Mouse (Mus musculus): Measurements from ENCODE around the gene Rnf212.
"Not testable (repeated sequence)": the region's sequence is repeated elsewhere in the genome, so short reads cannot be mapped to it uniquely, and the experiment has no call there.

The Rnf212 gene

GRCm38 (mm10) chr5:108774630-108775306 is at the start of gene Rnf212:
Rnf212 (minus strand) TSS chr5:108774982.
- peak; percentile 38 for DNase-seq (ENCODE audit: low read depth, low spot score)

DNA sequence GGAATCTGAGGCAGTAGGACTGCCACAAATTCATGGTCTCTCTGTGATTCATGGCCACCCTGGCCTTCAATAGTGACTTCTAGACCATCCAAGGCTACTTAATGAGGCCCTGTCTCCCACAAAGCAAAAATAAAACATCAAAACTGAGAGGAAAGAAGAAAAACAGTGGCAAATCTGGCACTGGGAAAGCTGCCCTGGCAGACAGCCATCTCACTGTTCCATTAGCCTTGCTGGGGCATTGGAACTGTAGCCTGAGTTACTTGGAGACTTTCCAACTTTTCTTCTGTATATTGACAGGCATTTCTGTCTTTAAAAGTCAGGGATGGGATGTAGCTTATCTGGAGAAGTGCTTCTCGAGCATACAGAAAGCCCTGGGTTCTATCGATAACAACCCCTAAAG is 48.5 kb upstream of the Rnf212 start:
- no peak for DNase-seq (ENCODE audit: low read depth, low spot score)

- not testable (repeated sequence) for DNase-seq (ENCODE audit: low read depth, low spot score)
Observed at GRCm38 (mm10) chr5:108808750-108809149, 34.0 kb upstream of the Rnf212 start, which contains the start of gene Vmn2r8. Vmn2r8 (minus strand) TSS chr5:108808850.

- no peak for DNase-seq (ENCODE audit: low read depth, low spot score)
Observed at GRCm38 (mm10) chr5:108803646-108804045, 28.9 kb upstream of the Rnf212 start.

DNA sequence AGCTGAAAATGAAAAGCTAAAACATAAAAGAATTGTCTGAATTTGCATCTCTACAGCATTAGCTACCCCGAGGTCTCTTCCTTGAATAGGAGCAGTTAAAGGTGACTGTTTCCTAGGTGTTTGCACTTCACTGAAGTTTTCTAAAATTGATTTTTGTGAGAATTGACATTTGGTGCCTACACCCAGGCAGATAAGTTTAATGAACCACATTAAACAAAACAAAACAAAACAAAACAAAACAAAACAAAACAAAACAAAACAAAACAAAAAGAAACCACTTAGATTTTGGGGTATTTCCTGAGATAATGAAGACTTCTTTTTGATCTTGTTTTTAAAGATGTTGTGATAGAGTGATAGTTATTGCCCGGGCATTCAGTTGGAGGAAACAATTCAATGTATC is 20.5 kb upstream of the Rnf212 start, which contains the start of gene Tmed11:
Gene Tmed11 (minus strand): TSS at position 101 of the 400 bp plus-strand sequence.
- not testable (repeated sequence) for DNase-seq (ENCODE audit: low read depth, low spot score)

GRCm38 (mm10) chr5:108790385-108790784 is 15.6 kb upstream of the Rnf212 start:
- DNase-seq (ENCODE audit: low read depth, low spot score), result peak; percentile 7

DNA sequence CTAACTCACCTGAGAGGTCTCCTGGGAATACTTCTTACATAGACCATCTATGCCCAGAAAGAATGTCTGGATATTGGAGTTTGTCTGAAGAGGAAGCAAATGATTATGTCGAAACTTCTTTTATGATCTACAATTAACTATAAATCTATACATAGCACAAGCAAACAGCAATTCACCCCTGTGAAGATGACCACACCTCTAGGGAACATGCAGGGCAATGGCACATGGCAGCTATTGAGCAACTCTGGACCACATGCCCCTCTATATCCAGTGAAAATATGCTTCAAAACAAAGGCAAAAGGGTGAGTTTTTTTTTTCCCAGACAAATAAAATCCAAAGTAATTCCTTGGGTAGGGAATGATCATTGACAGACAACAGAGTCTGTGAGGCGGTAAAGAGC is 14.8 kb downstream of the Rnf212 start:
- DNase-seq (ENCODE audit: low read depth, low spot score), result no peak

DNA sequence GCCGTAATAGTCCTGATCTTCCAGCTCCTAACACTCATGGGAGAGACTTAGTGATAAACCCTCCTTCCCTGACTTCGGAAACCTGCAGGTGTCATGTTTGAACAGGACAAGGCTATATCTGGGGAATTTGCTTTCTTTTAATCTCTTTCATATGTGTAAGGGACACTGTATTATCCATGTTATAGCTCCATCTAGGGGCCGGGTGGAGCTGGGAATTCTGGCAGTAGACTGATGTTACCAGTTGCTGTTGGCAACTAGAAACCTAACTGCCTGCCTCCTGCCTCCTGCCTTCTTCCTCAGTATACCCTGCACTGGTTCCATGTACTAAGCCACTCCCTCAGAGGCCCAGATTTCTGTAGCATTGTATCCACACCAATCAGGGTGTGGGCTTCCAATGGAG is 16.4 kb downstream of the Rnf212 start:
- DNase-seq (ENCODE audit: low read depth, low spot score), result no peak

GRCm38 (mm10) chr5:108751258-108751657 is 23.5 kb downstream of the Rnf212 start:
- not testable (repeated sequence) for DNase-seq (ENCODE audit: low read depth, low spot score)

GRCm38 (mm10) chr5:108750328-108751210 is 24.2 kb downstream of the Rnf212 start:
- DNase-seq (ENCODE audit: low read depth, low spot score), result no peak

- DNase-seq (ENCODE audit: low read depth, low spot score), result no peak
Observed at GRCm38 (mm10) chr5:108744629-108745028, 30.2 kb downstream of the Rnf212 start.

- no peak for DNase-seq (ENCODE audit: low read depth, low spot score)
Observed at GRCm38 (mm10) chr5:108743856-108744255, 30.9 kb downstream of the Rnf212 start.

DNA sequence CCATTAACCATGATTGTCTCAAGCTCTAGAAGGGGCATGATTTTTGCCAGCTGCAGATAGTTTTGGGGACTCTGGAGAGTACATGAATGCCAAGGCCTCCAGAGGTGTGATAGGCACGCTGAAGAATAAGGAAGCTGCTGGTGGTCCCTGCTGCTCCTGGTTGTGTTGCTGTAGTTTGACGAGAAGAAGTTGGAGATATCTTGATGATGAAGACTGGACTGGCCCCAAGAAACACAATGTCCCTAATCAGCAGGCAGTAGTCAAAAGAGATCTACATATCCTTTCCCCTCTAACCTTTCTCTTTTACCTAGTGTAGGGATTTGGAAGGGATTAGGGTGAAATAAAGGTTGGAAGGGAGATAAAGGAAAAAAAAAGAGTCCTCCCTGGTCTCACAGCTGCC is 32.2 kb downstream of the Rnf212 start:
- no peak for DNase-seq (ENCODE audit: low read depth, low spot score)

DNA sequence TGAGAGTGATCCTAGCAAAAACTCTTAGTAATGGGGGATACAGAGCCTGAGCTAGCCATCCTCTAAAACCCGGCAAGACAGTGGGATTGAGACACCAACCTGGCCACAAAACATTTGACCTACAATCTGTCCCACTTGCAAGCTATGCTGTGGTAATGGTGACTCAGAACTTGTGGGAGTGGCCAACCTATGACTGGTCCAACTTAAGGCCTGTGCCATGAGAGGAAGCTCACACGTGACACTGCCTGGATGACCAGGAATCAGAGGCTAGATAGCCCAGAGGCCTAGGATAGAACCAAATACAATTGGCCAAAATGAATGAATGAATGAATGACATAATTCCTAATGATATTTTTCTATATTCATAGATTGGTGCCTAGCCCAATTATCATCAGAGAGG is 32.9 kb downstream of the Rnf212 start:
- no peak for DNase-seq (ENCODE audit: low read depth, low spot score)

DNA sequence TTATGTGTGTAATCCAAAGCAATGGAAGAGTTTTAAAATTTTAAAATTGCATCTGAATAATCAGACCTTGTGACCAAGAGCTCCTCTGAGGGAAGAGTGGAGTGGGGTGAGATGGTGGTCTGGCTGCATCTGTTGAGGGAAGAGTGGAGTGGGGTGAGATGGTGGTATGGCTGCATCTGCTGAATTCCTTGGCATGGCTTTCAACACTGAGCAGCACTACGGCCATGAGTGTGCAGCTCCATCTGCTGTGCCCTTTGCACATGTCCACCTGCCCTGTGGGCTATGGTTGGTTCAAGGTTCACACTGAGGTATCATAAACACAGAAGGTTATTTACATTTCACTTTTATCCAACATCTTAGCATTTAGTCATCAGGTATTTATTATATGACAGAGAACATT is 47.4 kb downstream of the Rnf212 start:
- DNase-seq (ENCODE audit: low read depth, low spot score), result no peak

DNA sequence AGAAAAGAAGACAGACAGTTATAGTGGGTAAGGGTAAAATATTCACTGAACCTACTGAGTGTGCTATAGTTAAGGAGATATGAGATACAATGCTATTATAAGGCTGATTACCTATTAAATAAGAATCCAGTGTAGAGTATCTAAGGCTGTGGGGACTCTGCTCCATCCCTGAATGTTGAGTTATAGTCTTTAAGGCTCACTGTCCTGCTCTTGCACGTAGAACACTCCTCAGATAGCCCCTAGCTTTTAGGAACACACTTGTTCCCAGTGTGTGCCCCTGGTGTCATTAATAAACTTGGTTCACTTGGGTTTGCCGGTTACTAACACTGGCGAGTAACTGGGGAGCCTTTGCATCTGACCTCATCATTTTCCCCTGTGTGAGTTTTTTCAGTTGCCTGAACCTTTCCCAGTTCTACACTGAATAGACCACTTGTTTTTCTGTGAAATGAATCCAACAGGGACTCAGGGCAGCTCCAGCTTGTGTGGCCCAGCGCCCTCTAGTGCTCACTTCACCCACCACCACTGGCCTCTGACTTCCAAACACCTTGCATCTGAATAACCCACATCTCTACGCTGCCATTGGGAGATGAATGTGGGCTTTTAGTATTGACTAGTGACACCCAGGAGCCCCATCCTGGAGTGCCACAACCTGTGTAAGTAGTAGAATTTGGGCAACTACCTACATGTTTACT is 48.1 kb downstream of the Rnf212 start:
- peak; percentile 24 for DNase-seq (ENCODE audit: low read depth, low spot score)

DNA sequence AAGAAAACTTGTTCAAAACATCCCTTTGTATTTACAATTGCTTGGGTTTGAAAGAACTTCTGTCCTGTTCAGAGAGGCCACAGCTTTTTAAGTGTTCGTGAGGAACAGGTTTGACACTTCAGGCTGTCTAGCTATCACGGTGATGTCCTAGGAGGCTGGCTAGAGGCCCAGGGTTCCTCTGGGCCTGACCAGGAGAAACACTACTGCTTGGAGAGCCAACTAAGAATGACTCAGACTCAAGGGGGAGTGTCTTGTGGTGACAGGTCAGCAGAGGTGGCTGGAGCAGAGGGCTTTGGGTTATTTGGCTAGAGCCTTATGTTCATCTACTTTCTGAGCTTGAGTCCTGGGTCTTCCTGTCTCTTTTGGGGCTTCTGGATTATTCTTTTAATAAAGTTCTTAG is 50.8 kb downstream of the Rnf212 start:
- no peak for DNase-seq (ENCODE audit: low read depth, low spot score)

GRCm38 (mm10) chr5:108719761-108720160 is 55.0 kb downstream of the Rnf212 start:
- DNase-seq (ENCODE audit: low read depth, low spot score), result no peak

DNA sequence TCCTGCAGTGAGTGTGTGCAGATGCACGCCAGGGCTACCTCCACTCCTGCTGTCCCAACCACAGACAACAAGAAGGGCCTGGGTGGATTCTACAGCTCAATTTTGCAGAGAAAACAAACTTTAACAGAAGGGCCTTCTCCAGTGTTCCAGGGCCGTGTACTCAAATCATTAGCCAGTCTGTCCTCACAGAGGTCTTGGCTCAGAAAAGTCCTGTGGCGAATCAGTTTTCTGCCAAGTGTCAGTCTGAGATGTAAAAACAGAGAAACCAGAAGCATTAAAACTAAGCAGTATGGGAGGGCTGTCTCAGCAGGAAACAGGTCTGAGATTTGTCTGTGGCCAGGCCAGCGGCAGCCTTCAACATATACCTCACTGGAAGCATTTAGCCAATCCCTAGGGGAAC is 56.7 kb downstream of the Rnf212 start:
- no peak for DNase-seq (ENCODE audit: low read depth, low spot score)

DNA sequence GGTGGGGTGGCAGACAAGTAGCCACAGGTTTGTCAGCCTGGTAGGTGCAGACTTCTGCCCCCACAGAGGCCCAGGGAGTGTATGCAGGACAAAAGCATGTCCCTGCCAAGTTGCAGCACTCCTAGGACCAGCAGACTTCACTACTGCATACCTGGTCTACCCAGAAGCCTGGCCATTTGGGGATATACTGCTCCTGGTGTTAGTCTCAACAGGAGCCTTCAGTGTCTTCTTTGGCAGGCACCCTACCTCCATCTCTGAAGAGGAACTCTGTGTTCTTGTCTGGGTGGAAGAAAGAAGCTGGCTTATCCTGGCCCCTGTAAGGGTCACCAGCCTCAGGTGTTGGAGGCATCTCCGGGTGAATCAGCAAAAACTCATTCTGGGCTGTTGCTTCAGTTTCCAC is 58.8 kb downstream of the Rnf212 start:
- no peak for DNase-seq (ENCODE audit: low read depth, low spot score)

DNA sequence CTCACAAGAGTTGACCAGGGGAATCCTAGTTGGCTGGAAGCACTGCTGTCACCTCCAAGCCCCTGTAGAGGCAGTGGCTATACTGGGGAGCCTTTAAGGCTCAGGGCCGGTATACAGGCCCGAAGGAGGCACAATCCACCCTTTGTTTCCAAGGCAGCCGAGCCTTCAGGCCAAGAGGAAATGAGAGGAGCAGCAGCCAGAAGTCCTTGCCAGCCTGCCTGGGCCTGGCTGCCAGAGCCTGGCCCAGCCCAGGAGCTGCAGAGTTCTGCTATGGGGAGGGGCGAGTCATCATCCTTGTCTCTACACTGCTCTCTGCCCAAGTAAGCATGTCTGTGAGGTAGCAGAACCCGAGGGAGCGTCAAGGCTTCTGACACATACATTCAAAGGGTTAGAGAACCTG is 60.6 kb downstream of the Rnf212 start:
- no peak for DNase-seq (ENCODE audit: low read depth, low spot score)

GRCm38 (mm10) chr5:108713691-108714090 is 61.1 kb downstream of the Rnf212 start:
- DNase-seq (ENCODE audit: low read depth, low spot score), result no peak
